Mouse (Mus musculus) liver, embryonic 13.5 days (tissue): ENCODE results near the gene Cemip. TPM values are rescaled to one million over a fixed set of nuclear protein-coding genes. Genes with fewer than 3 reads are reported as not detected.
A peak's percentile ranks its signal among the peaks of the same experiment; 100 is the strongest.
"Not testable (repeated sequence)": the region's sequence is repeated elsewhere in the genome, so short reads cannot be mapped to it uniquely, and the experiment has no call there.

Experiments used
- ATAC-seq: fragments of 200-750 bp; cut with Nextera tagmentation; 2 replicates; pipeline ENCODE4 v1.8.0; 2017; ENCODE audit warnings: low read depth, mild to moderate bottlenecking, moderate number of reproducible peaks, moderate library complexity
- DNase-seq: peaks from one replicate; pipeline ENCODE4 v3.0.0; 2022
- H3K27ac ChIP-seq: fragments of 300-500 bp; sonication (generic); 2 replicates; pipeline ENCODE4 v1.5.1; 2015; ENCODE audit warnings: moderate library complexity, mild to moderate bottlenecking, inconsistent platforms
- H3K27me3 ChIP-seq: fragments of 300-500 bp; sonication (generic); 2 replicates; pipeline ENCODE4 v1.6.1; 2015; ENCODE audit warnings: mild to moderate bottlenecking, inconsistent platforms
- H3K36me3 ChIP-seq: fragments of 300-500 bp; sonication (generic); 2 replicates; pipeline ENCODE4 v1.6.1; 2015; ENCODE audit warnings: mild to moderate bottlenecking, inconsistent platforms
- H3K4me1 ChIP-seq: fragments of 300-500 bp; sonication (generic); replicated peaks from 2 replicates; pipeline ENCODE4 v1.6.1; 2015; ENCODE audit warnings: inconsistent platforms
- H3K4me2 ChIP-seq: fragments of 300-500 bp; sonication (generic); 2 replicates; pipeline ENCODE4 v1.6.1; 2015; ENCODE audit warnings: inconsistent platforms, mild to moderate bottlenecking, moderate library complexity
- H3K4me3 ChIP-seq: fragments of 300-500 bp; sonication (generic); replicated peaks from 2 replicates; pipeline ENCODE4 v1.5.1; 2015; ENCODE audit warnings: mild to moderate bottlenecking, inconsistent platforms
- H3K9ac ChIP-seq: fragments of 300-500 bp; sonication (generic); 2 replicates; pipeline ENCODE4 v1.6.1; 2015; ENCODE audit warnings: mild to moderate bottlenecking, inconsistent platforms
- H3K9me3 ChIP-seq: fragments of 300-500 bp; sonication (generic); replicated peaks from 2 replicates; pipeline ENCODE4 v1.6.1; 2016; ENCODE audit warnings: inconsistent platforms
- WGBS: fragments of 180-500 bp; shearing (Covaris S2); methylation state at CpG from one replicate; pipeline ENCODE4 v1.1.7; 2015; ENCODE audit not compliant: insufficient replicate concordance; 5-methylcytosine and 5-hydroxymethylcytosine counted together
- polyA plus RNA-seq: library from polyadenylated mRNA; unstranded; fragments of >200 nt; fragmentation: Nextera tagmentation; extraction: Ambion mirVana; gene quantifications from 2 replicates; pipeline ENCODE4 v1.2.1, GENCODE M21; 2015

Gene Cemip
- polyA plus RNA-seq, result 0.02 TPM in 2 replicates

DNA sequence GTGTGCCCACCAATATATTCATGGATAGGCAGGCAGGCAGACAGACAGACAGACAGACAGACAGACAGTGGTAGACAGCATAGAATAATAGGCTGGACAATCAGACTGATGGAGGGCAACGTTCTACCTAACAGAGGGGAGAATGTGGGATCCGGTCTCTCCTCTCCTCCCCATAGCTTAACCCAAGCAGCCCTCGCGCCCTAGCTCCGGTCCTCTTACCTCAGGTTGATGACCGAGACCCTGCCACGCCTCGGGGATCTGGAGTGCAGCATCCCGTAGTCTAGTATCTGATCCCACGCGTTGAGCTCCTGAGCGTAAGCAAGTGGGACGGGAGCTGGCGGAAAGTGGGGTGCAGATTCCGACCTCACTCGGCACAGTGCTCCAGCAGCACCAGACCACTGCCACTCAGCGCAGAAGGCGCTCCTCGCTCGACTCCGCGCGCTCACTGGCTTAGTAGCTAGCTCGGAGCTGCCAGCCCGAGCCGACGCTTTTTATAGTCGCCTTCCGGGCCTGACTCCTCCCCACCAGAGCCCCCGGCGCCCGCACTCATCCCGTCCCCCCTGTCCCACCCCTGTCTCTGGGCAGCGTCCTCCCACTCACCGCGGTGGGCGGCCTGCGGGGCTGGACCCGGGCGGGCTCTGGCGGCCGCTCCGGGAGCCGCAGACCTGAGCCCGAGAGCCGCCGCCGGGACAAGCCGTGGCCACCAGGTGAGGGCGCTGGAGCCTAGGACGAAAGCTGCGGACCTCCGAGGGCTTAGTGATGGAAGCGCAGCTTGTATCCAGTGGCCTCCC lies at the start of gene Cemip:
Gene Cemip (minus strand): TSS at position 464 of the 791 bp plus-strand sequence.
- H3K9ac ChIP-seq, result no peak within 1 kb of the TSS
- peak within 1 kb of the TSS; percentile 23 for H3K4me3 ChIP-seq
- WGBS, result 2% methylated on average over 54 of the region's 54 CpGs

DNA sequence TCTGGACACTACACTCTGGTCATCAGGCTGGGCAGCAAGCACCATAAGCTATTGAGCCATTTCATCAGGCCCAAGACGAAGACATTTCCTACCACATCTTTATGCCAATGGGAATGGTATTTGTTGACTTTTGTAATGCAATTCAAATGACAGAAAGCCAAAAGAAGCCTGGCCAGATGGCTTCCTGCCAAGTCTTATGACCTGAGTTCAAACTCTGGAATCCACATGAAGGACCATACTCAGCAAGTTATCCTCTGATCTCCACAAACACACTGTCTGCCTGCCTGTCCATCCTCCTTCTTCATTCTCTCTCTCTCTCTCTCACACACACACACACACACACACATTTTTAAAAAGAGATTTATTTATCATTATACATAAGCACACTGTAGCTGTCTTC lies 46.4 kb upstream of the Cemip start:
- H3K4me1 ChIP-seq, result peaks cover 49% of the 10 kb centered on the region
- H3K4me3 ChIP-seq, result no peak overlapping the region
- H3K9me3 ChIP-seq, result no peaks in the 10 kb centered on the region
- WGBS, result 63% methylated on average over 1 of the region's 1 CpGs
- H3K27me3 ChIP-seq, result no peaks in the 10 kb centered on the region
- H3K27ac ChIP-seq, result no peak overlapping the region
- no peaks in the 10 kb centered on the region for H3K36me3 ChIP-seq
- no peak for ATAC-seq
- H3K4me2 ChIP-seq, result no peak overlapping the region
- DNase-seq, result no peak
- no peak overlapping the region for H3K9ac ChIP-seq

More for the DNA sequence above, at the start of gene Cemip:
- Histone ChIP-seq H3K27me3 (peaks cover 46% of the 10 kb centered on the region), H3K4me2 (peak within 1 kb of the TSS; percentile 57), H3K4me1 (no peaks in the 10 kb centered on the region), H3K36me3 (no peaks in the 10 kb centered on the region), H3K9me3 (no peaks in the 10 kb centered on the region), H3K27ac (no peak within 1 kb of the TSS)
- no peak; the same call in 1 of the 2 replicates for ATAC-seq
- peak; percentile 15 for DNase-seq

DNA sequence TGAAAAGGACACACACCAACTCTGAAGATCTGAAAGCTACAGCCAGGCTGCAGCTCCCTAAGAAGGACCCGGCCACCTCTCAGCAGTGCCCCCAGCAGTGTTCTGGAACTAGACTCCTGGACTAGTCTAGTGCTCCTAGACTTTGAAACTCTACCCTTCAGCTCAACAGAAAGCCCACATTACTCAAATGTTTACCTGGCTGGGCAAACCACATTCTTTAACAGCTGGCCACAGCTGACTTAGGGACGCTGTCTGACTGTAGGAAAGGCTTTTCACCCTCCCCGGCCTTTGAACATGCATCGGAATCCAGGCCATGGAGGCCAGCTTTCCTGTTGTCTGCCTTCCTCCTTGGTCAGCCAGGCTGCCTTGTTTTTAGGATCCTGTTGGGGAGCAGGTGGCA lies 45.4 kb upstream of the Cemip start:
- H3K27ac ChIP-seq, result no peak overlapping the region
- 73% methylated on average over 4 of the region's 4 CpGs for WGBS
- peak; percentile 37; the same call in 1 of the 2 replicates for ATAC-seq
- H3K4me2 ChIP-seq, result no peak overlapping the region
- DNase-seq, result no peak
- peaks cover 42% of the 10 kb centered on the region for H3K4me1 ChIP-seq
- no peak overlapping the region for H3K4me3 ChIP-seq
- no peaks in the 10 kb centered on the region for H3K27me3 ChIP-seq
- no peak overlapping the region for H3K9ac ChIP-seq
- H3K9me3 ChIP-seq, result no peaks in the 10 kb centered on the region
- no peaks in the 10 kb centered on the region for H3K36me3 ChIP-seq

DNA sequence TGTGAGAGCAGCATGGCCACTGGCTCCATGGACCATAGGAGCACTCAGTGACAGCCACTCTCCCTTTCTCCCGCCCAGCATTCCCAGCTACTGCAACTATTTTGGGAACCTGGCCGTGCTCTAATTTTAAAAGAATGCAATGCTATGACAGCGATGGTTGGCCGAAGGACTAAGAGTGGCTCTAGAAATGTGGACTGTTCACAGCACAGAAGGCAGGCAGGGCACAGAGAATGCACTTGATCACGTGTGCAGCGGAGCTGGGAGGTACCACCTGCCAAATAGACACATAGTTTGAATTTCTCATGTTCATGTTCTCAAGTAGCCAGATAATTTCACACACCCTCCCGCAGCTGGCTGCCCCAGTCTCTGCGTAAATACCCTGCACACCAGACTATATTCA lies 42.4 kb upstream of the Cemip start:
- Histone ChIP-seq H3K27me3 (no peaks in the 10 kb centered on the region), H3K36me3 (no peaks in the 10 kb centered on the region), H3K4me1 (peaks cover 30% of the 10 kb centered on the region), H3K4me3 (no peak overlapping the region), H3K27ac (no peak overlapping the region), H3K4me2 (no peak overlapping the region), H3K9me3 (no peaks in the 10 kb centered on the region), H3K9ac (no peak overlapping the region)
- ATAC-seq (no peak), DNase-seq (no peak)
- WGBS, result 79% methylated on average over 8 of the region's 8 CpGs

DNA sequence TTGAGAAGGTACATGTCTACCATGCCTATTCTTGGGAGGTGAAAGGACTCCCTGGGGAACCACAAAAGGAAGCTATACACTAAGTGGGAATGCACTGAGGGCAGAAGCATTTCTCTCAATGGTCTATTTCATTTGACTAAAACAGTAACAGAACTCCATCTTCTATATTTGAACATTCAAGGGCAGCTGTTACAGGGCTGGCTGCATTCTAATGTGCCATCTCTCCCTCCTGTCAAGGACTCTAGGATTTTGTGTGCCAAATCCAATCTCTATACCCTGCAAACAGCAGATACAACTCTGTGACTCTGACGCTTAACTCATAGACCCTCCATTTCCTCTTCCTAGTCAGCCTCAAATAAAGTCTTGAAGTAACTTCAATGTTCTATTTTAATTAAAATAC lies 39.4 kb upstream of the Cemip start:
- DNase-seq, result no peak
- Histone ChIP-seq H3K36me3 (no peaks in the 10 kb centered on the region), H3K27ac (no peak overlapping the region), H3K9me3 (no peaks in the 10 kb centered on the region), H3K27me3 (no peaks in the 10 kb centered on the region), H3K4me2 (no peak overlapping the region), H3K4me3 (no peak overlapping the region), H3K4me1 (peaks cover 35% of the 10 kb centered on the region), H3K9ac (no peak overlapping the region)
- WGBS, result 58% methylated on average over 1 of the region's 1 CpGs
- no peak for ATAC-seq

DNA sequence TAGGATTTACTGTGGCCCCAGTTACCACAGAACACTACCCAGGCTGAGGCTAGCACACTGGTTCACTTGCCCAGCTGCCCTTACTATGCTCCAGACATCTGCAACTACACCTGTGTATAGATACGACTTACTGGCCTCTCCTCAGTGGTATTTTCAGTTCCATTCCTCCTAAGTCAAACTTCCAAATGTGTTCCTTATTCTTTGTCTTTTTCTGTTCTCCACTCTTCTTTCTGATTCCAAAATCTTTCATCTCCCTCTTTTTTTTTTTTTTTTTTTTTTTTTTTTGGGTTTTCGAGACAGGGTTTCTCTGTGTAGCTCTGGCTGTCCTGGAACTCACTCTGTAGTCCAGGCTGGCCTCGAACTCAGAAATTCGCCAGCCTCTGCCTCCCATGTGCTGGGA lies 37.3 kb upstream of the Cemip start:
- not testable (repeated sequence) for H3K4me2 ChIP-seq, ATAC-seq, DNase-seq, H3K9ac ChIP-seq, H3K36me3 ChIP-seq, H3K27ac ChIP-seq, H3K9me3 ChIP-seq, H3K27me3 ChIP-seq, H3K4me3 ChIP-seq
- H3K4me1 ChIP-seq, result peaks cover 48% of the 10 kb centered on the region
- 65% methylated on average over 4 of the region's 4 CpGs for WGBS

DNA sequence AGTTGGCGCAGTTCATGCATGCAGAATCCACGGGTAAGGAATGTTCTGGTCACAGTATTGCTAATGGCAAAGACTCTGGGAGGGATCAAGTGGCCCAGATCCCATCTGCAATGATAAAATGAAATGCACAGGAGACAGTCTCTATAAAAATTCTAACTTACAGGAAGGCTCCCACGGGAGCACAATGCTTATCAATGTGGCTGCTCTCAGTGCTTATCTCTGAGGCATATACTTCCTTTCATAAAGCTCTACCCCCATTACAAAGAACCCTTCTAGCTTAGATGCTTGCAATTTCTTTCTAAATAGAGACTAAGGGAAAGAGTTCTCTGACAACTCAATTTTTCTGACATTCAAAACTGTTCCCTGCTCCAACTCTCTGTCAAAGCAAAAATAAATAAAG lies 35.5 kb upstream of the Cemip start:
- Histone ChIP-seq H3K4me3 (no peak overlapping the region), H3K27ac (no peak overlapping the region), H3K9me3 (no peaks in the 10 kb centered on the region), H3K4me1 (peaks cover 49% of the 10 kb centered on the region), H3K27me3 (no peaks in the 10 kb centered on the region), H3K36me3 (no peaks in the 10 kb centered on the region), H3K4me2 (no peak overlapping the region), H3K9ac (no peak overlapping the region)
- WGBS, result 41% methylated on average over 3 of the region's 3 CpGs
- no peak for ATAC-seq
- no peak for DNase-seq

DNA sequence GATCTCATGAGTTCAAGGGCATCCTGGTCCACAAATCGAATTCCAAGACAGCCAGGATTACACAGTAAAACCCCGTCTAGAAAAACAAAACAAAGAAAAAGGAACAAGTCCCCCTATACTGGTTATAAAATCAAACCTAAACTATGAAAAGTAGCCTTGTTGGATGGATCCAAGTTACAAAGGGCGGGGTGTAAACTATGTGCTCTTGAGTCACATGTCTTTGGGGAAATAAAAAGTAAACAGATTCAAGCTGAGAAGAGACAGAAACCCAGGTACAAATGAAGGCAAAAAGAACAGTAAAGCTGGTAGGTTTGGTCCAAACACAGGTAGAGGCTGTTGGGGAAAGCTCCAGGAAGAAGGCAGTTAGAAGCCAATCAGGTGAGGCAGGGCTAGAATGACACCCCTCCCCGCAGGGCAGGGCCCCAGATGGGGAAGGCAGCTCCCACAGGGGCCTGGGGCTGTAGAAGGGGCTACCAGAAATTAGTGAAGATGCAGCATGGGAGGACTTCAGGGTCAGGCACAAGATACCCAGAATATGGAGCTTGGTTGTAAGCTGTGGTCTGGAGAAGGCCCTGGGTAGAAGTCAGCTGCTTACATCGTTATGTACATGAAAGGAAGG lies 33.9 kb upstream of the Cemip start:
- Histone ChIP-seq H3K4me3 (no peak overlapping the region), H3K36me3 (no peaks in the 10 kb centered on the region), H3K4me2 (no peak overlapping the region), H3K9ac (no peak overlapping the region), H3K27ac (no peak overlapping the region), H3K27me3 (no peaks in the 10 kb centered on the region), H3K4me1 (peaks cover 49% of the 10 kb centered on the region), H3K9me3 (no peaks in the 10 kb centered on the region)
- DNase-seq, result no peak
- 60% methylated on average over 5 of the region's 5 CpGs for WGBS
- no peak for ATAC-seq

DNA sequence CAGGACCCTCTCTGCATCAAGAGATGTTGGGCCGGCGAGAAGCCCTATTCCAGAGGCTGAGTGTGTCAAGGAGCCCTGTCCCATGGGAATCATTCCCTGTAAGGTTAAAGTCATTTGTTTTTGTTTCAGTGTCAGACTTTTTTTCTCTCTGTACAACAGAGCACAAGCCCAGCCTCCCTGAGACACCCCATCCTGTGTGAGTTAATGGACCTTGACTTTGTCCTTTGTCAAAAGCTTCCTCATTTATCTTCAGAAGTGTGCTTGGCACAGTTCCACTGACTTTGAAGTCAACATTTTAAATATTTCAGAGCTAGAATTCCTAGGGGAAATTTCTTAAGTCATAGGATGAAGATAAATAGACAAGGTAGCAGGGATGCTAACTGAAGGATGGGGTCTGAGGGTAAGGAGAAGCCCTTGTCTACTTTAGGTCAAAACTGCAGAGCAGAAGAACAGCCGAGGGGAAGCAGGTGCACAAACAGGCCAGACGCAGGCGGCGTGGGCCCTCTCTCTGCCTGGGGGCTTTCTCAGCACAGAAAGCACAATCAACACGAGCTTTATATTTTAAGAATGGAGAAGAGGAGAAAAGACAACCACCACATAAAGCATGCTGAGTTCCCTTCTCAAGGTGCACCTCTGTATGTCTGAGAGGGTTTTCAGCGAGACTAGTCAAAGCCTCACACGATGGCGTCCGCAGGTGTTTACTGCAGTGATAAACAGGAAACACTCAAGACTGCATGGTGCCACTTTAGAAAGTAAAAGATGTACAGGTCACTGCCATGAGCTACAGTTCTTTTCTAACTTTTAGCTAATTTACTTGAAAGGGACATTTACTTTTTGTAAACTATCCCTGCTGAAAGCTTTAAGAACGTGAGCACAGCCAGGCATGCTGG lies 33.2 kb upstream of the Cemip start:
- H3K27ac ChIP-seq, result no peak overlapping the region
- DNase-seq (no peak), ATAC-seq (no peak)
- 75% methylated on average over 12 of the region's 12 CpGs for WGBS
- H3K9ac ChIP-seq, result no peak overlapping the region
- H3K4me2 ChIP-seq, result no peak overlapping the region
- no peak overlapping the region for H3K4me3 ChIP-seq
- H3K9me3 ChIP-seq, result no peaks in the 10 kb centered on the region
- no peaks in the 10 kb centered on the region for H3K36me3 ChIP-seq
- H3K27me3 ChIP-seq, result no peaks in the 10 kb centered on the region
- peaks cover 49% of the 10 kb centered on the region for H3K4me1 ChIP-seq

DNA sequence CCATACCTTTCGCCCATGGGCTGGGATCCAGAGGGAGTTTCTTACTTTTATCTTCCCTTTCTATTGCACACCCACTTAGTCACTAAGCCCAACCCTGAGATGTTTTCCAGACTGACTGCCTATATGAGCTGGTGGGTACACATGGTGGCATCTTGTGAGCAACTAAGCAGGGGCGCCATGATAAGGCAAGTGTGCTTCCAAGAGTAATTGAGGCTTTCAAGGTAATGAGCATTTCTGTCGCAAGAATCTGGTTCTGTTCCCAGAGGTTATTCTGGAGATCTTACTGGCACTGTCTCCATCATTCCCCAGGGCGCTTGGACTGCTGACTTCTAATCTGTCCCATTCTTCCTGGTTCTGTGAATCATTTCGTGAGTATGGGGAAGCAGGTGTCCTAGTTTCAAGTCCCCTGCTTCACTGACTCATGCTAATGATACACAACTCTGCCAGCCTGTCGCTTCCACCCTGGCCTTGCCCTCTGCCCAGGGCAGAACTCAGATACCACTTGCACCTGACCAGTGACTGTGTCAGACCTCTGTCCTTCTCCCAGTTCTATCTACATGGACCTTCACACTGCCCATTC lies 31.3 kb upstream of the Cemip start:
- Histone ChIP-seq H3K9ac (no peak overlapping the region), H3K4me2 (no peak overlapping the region), H3K9me3 (no peaks in the 10 kb centered on the region), H3K27ac (no peak overlapping the region), H3K27me3 (no peaks in the 10 kb centered on the region), H3K4me1 (peaks cover 43% of the 10 kb centered on the region), H3K36me3 (peaks cover 14% of the 10 kb centered on the region), H3K4me3 (no peak overlapping the region)
- 68% methylated on average over 6 of the region's 6 CpGs for WGBS
- ATAC-seq (no peak), DNase-seq (no peak)
